Mouse (Mus musculus) midbrain, postnatal 0 days (tissue): ENCODE measurements around the gene Atp6v0a1. TPM values are rescaled to one million over a fixed set of nuclear protein-coding genes. Genes with fewer than 3 reads are reported as not detected.

Experiments
- ATAC-seq: fragments of 200-750 bp; cut with Nextera tagmentation; 2 replicates; pipeline ENCODE4 v1.8.0; 2017; ENCODE audit warnings: moderate number of reproducible peaks, mild to moderate bottlenecking, moderate TSS enrichment, moderate library complexity; ENCODE audit not compliant: low FRiP score
- DNase-seq: peaks from one replicate; pipeline ENCODE4 v3.0.0-alpha.2; 2015; ENCODE audit warnings: low spot score
- H3K27ac ChIP-seq: fragments of 300-500 bp; sonication (generic); 2 replicates; pipeline ENCODE4 v1.5.1; 2014; ENCODE audit warnings: low read depth, mild to moderate bottlenecking, low read length, mixed read lengths
- H3K27me3 ChIP-seq: fragments of 300-500 bp; sonication (generic); 2 replicates; pipeline ENCODE4 v1.6.1; 2014; ENCODE audit warnings: low read length, control low read depth, mixed read lengths; ENCODE audit not compliant: insufficient read depth
- H3K36me3 ChIP-seq: fragments of 300-500 bp; sonication (generic); 2 replicates; pipeline ENCODE4 v1.6.1; 2014; ENCODE audit warnings: low read length, control low read depth, mixed read lengths; ENCODE audit not compliant: insufficient read depth
- H3K4me1 ChIP-seq: fragments of 300-500 bp; sonication (generic); 2 replicates; pipeline ENCODE4 v1.6.1; 2014; ENCODE audit warnings: mild to moderate bottlenecking, control low read depth, antibody characterized with exemption, low read length, mixed read lengths; ENCODE audit not compliant: insufficient read depth
- H3K4me2 ChIP-seq: fragments of 300-500 bp; sonication (generic); 2 replicates; pipeline ENCODE4 v1.6.1; 2014; ENCODE audit warnings: low read depth, mild to moderate bottlenecking, low read length, mixed read lengths; ENCODE audit not compliant: poor library complexity, severe bottlenecking
- H3K4me3 ChIP-seq: fragments of 300-500 bp; sonication (generic); 2 replicates; pipeline ENCODE4 v1.5.1; 2014; ENCODE audit warnings: low read depth, mild to moderate bottlenecking, low read length, moderate library complexity
- H3K9ac ChIP-seq: fragments of 300-500 bp; sonication (generic); replicated peaks from 2 replicates; pipeline ENCODE4 v1.6.1; 2014; ENCODE audit warnings: mild to moderate bottlenecking, low read length, moderate library complexity, mixed read lengths; ENCODE audit not compliant: poor library complexity, severe bottlenecking
- H3K9me3 ChIP-seq: fragments of 300-500 bp; sonication (generic); 2 replicates; pipeline ENCODE4 v1.6.1; 2016; ENCODE audit warnings: low read length, control low read depth
- CTCF ChIP-seq: IDR thresholded peaks from 2 replicates; pipeline ENCODE4 v1.5.1; 2016; ENCODE audit warnings: antibody characterized with exemption, mild to moderate bottlenecking
- WGBS: fragments of 180-500 bp; shearing (Covaris S2); extraction: QIAGEN DNeasy Blood & Tissue Kit; methylation state at CpG from one replicate; pipeline ENCODE4 v1.1.7; 2014; 5-methylcytosine and 5-hydroxymethylcytosine counted together
- polyA plus RNA-seq: library from polyadenylated mRNA; unstranded; fragments of >200 nt; fragmentation: Nextera tagmentation; extraction: Ambion mirVana; gene quantifications from 2 replicates; pipeline ENCODE4 v1.2.1, GENCODE M21; 2015
- total RNA-seq: library from RNA; depleted of rRNA; stranded (reverse); fragments of >200 nt; gene quantifications from 2 replicates; pipeline ENCODE4 v1.2.3, GENCODE M21; 2014

The Atp6v0a1 gene
- total and polyA plus RNA-seq, 2 experiments from 2014 or later: 204 to 242 TPM

DNA sequence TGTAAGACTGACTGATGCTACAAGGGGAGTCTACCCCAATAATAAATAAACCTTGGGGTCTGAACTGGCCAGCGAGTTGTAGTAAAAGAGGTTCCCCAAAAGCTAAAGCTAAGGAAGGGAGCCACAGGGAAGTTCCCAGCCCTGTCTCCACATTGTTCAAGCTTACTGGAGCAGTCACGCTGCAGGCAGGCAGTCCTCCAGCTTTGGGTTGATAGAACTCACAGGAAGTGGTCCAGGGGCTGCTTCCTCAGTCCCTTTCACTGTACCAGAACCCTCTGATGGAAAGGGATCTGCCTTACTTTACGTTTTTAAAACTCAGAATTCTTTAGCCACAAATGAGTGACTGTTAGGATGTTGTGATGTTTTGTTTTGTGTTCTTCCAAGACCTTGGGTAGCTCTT is 38.2 kb downstream of the Atp6v0a1 start:
- DNase-seq: no peak
- H3K36me3 ChIP-seq: peaks cover 93% of the 10 kb centered on the region
- 90% methylated on average over 3 of the region's 3 CpGs for WGBS

DNA sequence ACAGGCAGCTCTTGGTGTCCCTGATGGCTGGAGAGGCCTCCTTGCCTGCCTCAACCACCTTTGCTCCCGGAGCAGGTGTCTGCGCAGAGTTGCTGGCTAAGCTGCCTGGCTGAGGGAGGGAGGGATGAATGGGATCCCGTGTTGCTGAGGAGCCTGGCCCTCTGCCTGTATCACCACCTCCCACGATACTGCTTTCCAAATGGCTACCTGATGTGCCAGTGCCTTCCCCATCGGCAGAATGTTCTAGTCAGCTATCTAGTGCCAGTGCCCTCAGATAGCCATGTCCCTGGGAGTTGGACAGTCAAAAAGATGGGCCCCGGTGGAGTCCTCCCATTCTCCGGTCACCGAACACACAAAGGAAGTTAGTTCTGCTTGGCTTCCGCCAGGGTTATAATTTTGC is 41.1 kb downstream of the Atp6v0a1 start:
- Histone ChIP-seq H3K9ac (no peak overlapping the region), H3K4me2 (no peak overlapping the region), H3K27ac (no peak overlapping the region), H3K9me3 (no peaks in the 10 kb centered on the region), H3K4me1 (no peaks in the 10 kb centered on the region), H3K4me3 (no peak overlapping the region), H3K27me3 (no peaks in the 10 kb centered on the region), H3K36me3 (peaks cover 93% of the 10 kb centered on the region)
- no peak for TF ChIP-seq CTCF
- ATAC-seq: no peak
- DNase-seq: no peak
- 92% methylated on average over 9 of the region's 9 CpGs for WGBS

More for the DNA sequence above, 38.2 kb downstream of the Atp6v0a1 start:
- TF ChIP-seq CTCF: no peak
- H3K27ac ChIP-seq: no peak overlapping the region
- no peak overlapping the region for H3K9ac ChIP-seq
- H3K4me2 ChIP-seq: no peak overlapping the region
- no peaks in the 10 kb centered on the region for H3K27me3 ChIP-seq
- no peak overlapping the region for H3K4me3 ChIP-seq
- no peak for ATAC-seq
- no peaks in the 10 kb centered on the region for H3K4me1 ChIP-seq
- no peaks in the 10 kb centered on the region for H3K9me3 ChIP-seq

DNA sequence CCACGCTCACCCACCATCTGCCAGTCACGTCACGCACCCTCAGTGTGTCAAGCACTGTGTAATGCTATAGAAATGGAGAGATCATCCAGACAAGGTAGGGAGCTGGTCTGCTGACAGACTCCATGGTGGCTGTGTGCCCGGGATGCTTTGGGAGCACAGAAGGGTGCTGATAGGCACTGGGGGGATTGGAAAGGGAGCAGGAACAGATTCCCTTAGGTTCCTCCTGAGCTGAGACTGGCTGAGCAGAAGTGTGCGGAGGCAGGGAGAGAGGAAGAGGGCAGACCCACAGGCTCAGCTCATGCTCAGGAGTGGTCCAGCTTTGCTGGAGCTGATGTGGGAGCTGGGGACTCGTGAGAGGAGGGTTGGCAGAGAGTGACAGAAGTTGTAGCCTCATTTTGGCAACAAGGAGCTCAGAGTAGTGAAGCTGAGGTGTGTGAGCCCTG is 41.8 kb downstream of the Atp6v0a1 start:
- Histone ChIP-seq H3K4me2 (no peak overlapping the region), H3K9me3 (no peaks in the 10 kb centered on the region), H3K4me1 (no peaks in the 10 kb centered on the region), H3K4me3 (no peak overlapping the region), H3K27ac (no peak overlapping the region), H3K9ac (no peak overlapping the region), H3K36me3 (peaks cover 93% of the 10 kb centered on the region), H3K27me3 (no peaks in the 10 kb centered on the region)
- DNase-seq: no peak
- WGBS: 85% methylated on average over 6 of the region's 6 CpGs
- ATAC-seq: no peak
- no peak for TF ChIP-seq CTCF

DNA sequence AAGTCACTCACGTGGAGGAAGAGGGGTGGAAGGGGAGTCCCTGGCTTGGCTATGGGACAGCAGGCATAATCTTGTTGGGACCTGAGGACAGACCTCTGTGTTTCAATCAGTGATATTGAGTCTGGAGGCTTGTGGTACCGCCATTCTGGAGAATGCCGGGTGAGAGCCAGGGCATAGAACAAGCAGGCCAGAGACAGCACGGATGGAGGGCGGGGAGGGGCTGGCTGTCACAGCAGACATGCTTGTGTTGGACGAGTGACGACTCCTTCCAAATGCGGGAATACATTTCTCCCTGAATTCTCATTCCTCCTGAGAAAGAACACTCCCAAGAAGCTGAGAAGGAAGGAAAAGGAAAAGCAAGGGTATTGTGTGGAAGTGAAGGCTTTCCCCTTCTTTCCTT is 42.4 kb downstream of the Atp6v0a1 start:
- Histone ChIP-seq H3K4me1 (no peaks in the 10 kb centered on the region), H3K9me3 (no peaks in the 10 kb centered on the region), H3K27ac (no peak overlapping the region), H3K9ac (no peak overlapping the region), H3K4me2 (no peak overlapping the region), H3K27me3 (no peaks in the 10 kb centered on the region), H3K36me3 (peaks cover 92% of the 10 kb centered on the region), H3K4me3 (no peak overlapping the region)
- ATAC-seq (no peak), DNase-seq (no peak)
- TF ChIP-seq CTCF: no peak
- 85% methylated on average over 8 of the region's 8 CpGs for WGBS

GRCm38 (mm10) chr11:101052751-101053473 is 43.7 kb downstream of the Atp6v0a1 start:
- peaks cover 92% of the 10 kb centered on the region for H3K36me3 ChIP-seq
- ATAC-seq: no peak
- no peaks in the 10 kb centered on the region for H3K27me3 ChIP-seq
- no peak overlapping the region for H3K27ac ChIP-seq
- no peak for DNase-seq
- TF ChIP-seq CTCF: no peak
- H3K9me3 ChIP-seq: no peaks in the 10 kb centered on the region
- no peak overlapping the region for H3K4me3 ChIP-seq
- WGBS: 92% methylated on average over 10 of the region's 10 CpGs
- no peaks in the 10 kb centered on the region for H3K4me1 ChIP-seq
- no peak overlapping the region for H3K4me2 ChIP-seq
- no peak overlapping the region for H3K9ac ChIP-seq

DNA sequence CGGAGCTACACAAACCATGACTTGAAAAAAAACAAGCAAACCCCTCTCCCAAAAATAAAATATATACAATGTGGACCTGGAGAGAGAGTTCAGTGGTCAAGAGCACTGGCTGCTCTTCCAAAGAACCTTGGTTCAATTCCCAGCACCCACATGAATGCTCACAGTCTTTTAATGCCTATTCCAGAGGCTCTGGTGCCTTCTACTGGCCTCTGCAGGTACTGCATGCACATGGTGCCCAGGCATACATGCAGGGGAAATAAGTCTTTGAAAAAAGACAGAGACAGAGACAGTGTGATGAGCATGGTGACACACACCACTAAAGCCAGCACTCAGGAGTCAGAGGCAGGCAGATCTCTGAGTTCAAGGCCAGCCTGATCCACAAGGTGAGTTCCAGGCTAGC is 44.7 kb downstream of the Atp6v0a1 start:
- H3K36me3 ChIP-seq: peaks cover 94% of the 10 kb centered on the region
- TF ChIP-seq CTCF: peak; percentile 60

More for the DNA sequence above, 44.7 kb downstream of the Atp6v0a1 start:
- ATAC-seq (no peak), DNase-seq (no peak)
- no peak overlapping the region for H3K4me3 ChIP-seq
- no peak overlapping the region for H3K27ac ChIP-seq
- no peak overlapping the region for H3K9ac ChIP-seq
- H3K9me3 ChIP-seq: no peaks in the 10 kb centered on the region
- H3K4me2 ChIP-seq: no peak overlapping the region
- no peaks in the 10 kb centered on the region for H3K27me3 ChIP-seq
- WGBS: 100% methylated on average over 1 of the region's 1 CpGs
- H3K4me1 ChIP-seq: no peaks in the 10 kb centered on the region
